Mouse (Mus musculus) urinary bladder, adult 18-20 months (tissue): Measurements from ENCODE around the gene Plekhh2.
"Not testable (repeated sequence)": the region's sequence is repeated elsewhere in the genome, so short reads cannot be mapped to it uniquely, and the experiment has no call there.

ENCODE experiments used
- DNase-seq, 2 experiments: peaks; one replicate each; pipeline ENCODE4 v3.0.0; 2022; ENCODE audit warnings: low spot score in 2 of 2, mixed read lengths in 2 of 2

Gene Plekhh2

DNA sequence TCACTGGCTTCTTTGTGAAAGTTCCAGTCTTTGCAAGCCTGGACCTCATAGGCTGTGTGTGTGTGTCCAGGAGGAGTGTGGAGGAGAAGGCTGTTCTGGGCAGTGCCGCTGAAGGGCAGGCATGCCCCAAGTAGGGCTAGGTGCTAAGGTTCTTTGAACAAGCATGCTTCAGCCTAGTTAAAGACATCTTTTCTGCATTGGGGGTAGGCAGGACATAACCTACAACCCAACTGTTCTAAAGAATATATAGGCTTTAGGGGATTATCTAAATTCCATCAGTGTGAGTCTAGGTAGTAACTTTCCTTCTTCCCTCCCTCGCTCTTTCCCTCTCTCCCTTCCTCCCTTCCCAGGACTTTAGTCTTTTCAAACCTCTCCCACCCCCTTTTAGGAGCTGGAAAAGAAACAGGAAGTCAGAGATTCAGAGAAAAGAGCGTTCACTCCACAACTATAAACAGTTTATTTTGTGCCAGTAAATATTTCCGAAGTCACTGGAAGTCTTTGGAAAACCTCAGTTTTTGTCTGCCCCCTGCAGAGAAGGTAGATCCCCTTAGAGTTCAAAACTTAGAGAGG is 906 bp downstream of the Plekhh2 start:
- DNase-seq: no peak

GRCm38 (mm10) chr17:84515901-84516300 is 4.2 kb downstream of the Plekhh2 start:
- no peak for DNase-seq

GRCm38 (mm10) chr17:84519346-84519745 is 7.7 kb downstream of the Plekhh2 start:
- no peak for DNase-seq

GRCm38 (mm10) chr17:84520057-84520456 is 8.4 kb downstream of the Plekhh2 start:
- DNase-seq: no peak

DNA sequence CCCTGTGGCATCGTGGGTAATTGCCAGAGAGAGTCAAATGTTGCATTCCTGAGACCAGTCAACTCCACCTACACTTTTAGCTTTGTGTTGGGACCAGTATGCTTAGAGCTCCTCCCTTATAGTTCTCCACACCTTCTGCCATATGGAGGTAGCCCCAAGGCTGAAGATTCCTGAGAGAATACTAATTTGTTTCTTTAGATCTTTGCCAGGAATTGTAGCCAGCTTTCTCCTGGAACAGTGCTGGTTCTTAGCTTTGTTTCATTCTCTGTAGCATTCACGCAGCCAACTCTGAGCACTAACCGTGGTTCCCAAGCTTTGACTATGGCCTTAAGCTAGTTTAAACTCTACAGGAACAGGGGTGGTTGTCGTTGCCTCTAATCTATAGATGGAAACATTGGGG is 17.7 kb downstream of the Plekhh2 start:
- DNase-seq: no peak

DNA sequence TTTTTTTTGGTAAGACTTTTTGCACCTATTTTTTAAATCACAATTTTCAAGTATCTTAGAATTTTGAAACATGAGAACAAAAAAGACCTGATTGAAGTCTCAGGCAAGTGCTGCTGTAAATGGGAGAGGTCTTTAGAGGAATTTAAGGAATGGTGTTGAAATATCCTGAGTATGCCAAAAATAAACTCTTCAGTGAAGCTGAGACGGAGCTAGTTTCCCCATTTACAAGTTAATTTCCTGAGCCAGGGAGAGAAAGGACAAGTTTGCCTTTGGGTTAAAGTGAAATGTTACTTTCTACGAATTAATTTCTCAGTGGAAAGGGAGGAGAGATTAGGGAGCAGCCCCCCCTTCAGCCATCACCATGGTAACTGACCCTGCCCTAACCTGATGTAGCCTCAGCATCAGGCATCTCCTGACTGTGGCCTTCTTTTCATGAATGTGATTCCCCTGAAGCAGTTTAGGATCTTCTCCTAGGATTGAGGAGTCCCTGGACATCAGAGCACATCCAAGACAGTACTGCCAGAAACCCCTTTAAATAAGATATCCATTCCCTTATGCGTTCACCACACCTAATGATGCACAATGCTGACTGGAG is 18.6 kb downstream of the Plekhh2 start:
- DNase-seq: no peak

GRCm38 (mm10) chr17:84532909-84533499 is 21.3 kb downstream of the Plekhh2 start:
- no peak for DNase-seq

GRCm38 (mm10) chr17:84533841-84534240 is 22.1 kb downstream of the Plekhh2 start:
- no peak for DNase-seq

- DNase-seq: no peak
Observed at GRCm38 (mm10) chr17:84534632-84535031, 22.9 kb downstream of the Plekhh2 start.

- no peak for DNase-seq
Observed at GRCm38 (mm10) chr17:84535226-84535625, 23.5 kb downstream of the Plekhh2 start.

GRCm38 (mm10) chr17:84537301-84537700 is 25.6 kb downstream of the Plekhh2 start:
- DNase-seq: no peak

GRCm38 (mm10) chr17:84537966-84538365 is 26.3 kb downstream of the Plekhh2 start:
- DNase-seq: no peak

GRCm38 (mm10) chr17:84540603-84541002 is 28.9 kb downstream of the Plekhh2 start:
- DNase-seq: no peak

DNA sequence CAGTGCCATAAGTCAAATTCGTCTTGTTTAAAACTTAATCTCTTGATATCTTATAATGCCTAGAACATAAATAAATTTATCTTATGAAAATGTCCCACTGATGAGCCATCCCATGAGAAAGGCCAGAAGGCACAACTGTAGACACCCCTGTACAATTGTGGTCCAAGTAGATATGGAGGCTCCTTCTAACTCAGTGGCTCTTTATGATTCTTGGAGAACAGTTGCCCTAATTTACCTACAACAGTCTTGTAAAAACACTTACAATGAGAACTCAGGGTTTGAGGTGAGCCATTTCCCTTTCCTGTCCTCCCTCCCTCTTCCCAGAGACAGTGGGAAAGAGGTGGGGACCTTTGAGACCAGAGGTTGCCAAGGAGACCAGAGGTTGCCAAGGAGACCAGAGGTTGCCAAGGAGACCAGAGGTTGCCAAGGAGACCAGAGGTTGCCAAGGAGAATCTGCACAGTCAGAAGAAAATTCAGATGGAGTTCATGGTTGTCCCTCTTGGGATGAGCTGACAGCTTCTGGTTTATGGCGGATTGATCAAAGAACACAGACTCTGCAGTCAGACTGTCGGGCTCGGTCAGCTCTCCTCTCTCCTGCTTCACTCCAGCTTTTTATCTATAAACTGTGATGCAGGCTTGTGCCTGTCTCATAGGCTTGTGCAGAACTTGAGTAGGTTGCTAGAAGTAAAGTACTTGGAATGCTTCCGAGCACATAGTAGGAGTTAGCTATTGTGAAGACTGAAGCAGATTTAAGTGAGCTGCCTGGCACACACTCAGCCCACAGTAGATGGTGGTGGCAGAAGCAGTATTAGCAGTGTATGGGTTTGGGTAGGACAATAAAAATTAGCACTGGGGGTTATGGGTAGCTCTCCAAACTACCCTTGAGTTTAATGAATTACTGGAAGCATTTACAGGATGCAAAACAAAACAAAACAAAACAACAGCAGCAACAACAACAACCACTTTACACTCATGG is 39.5 kb downstream of the Plekhh2 start:
- DNase-seq: no peak

DNA sequence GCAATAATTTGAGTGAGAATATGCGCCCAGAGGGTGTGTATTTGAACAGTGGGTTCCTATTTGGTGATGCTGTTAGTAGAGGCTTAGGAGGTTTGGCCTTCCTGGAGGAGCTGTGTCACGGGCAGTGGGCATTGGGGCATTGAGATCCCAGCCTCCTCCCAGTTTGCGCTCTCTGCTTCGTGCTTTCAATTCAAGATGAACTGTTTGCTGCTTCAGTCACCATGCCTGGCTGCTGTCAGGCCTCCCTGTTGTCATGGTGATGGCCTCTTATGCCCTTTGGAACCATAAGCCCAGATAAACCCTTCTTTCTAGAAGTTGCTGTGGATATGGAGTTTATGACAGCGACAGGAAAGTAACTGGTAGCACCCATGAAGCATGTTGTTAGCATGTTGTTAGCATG is 40.5 kb downstream of the Plekhh2 start:
- DNase-seq: no peak

- not testable (repeated sequence) for DNase-seq
Observed at GRCm38 (mm10) chr17:84564264-84564663, 52.6 kb downstream of the Plekhh2 start.

GRCm38 (mm10) chr17:84565762-84566161 is 54.1 kb downstream of the Plekhh2 start:
- no peak for DNase-seq

- no peak for DNase-seq
Observed at GRCm38 (mm10) chr17:84566773-84567555, 55.3 kb downstream of the Plekhh2 start.

GRCm38 (mm10) chr17:84568807-84569206 is 57.1 kb downstream of the Plekhh2 start:
- DNase-seq: no peak

DNA sequence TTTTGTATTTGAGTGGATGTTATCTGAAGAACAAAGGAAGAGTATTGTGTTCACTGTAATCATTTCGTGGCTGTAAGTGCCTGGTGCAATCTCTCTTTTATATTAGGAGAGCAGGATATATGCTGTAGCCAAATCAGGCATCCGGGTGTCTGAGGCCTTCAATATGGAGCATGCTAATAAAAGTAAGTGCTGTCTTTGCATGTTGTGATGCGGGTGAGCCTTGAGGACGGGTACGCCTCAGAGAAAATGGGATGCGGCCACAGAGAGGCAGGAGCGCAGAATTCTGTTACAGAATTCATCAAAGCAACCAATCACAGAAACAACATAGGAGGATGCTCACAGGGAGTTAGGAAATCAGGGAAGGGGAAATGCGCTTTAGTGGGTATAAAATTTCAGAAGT is 58.1 kb downstream of the Plekhh2 start:
- DNase-seq: no peak

- no peak for DNase-seq
Observed at GRCm38 (mm10) chr17:84571629-84572028, 59.9 kb downstream of the Plekhh2 start.
